Mouse (Mus musculus) frontal cortex, adult (tissue): Measurements from ENCODE around the gene Gm10377.
"Not testable (repeated sequence)": the region's sequence is repeated elsewhere in the genome, so short reads cannot be mapped to it uniquely, and the experiment has no call there.

ENCODE experiments used
- ATAC-seq: cut with Nextera tagmentation; 2 replicates; pipeline ENCODE4 v1.9.2; 2017; ENCODE audit warnings: mild to moderate bottlenecking, moderate library complexity, mixed read lengths; ENCODE audit not compliant: low TSS enrichment

Gm10377 gene

GRCm38 (mm10) chr14:42797887-42798286 lies at the start of gene Gm10377:
Gm10377 (minus strand) TSS chr14:42797987.
- ATAC-seq, result not testable (repeated sequence)

GRCm38 (mm10) chr14:42768721-42769120 lies 29.1 kb downstream of the Gm10377 start, which contains the start of gene Gm3015:
Gm3015 (minus strand) TSS chr14:42768821.
- not testable (repeated sequence) for ATAC-seq
